Mouse (Mus musculus) CH12.LX (cell line): ENCODE results near the gene Hoxd3. TPM values are rescaled to one million over a fixed set of nuclear protein-coding genes. Genes with fewer than 3 reads are reported as not detected.

Experiments
- DNase-seq: peaks from one replicate; pipeline ENCODE4 v3.0.0-alpha.2; 2013; ENCODE audit errors: extremely low read depth
- H3K27ac ChIP-seq: 2 replicates; pipeline ENCODE4 v1.5.1; 2012; ENCODE audit warnings: low read depth, mild to moderate bottlenecking, control low read depth, moderate library complexity; ENCODE audit not compliant: insufficient read depth
- H3K27me3 ChIP-seq: replicated peaks from 2 replicates; pipeline ENCODE3; 2012; ENCODE audit warnings: inconsistent platforms
- H3K36me3 ChIP-seq, 2 experiments: replicated peaks in 1 of 2; 2 replicates each; pipeline versions ENCODE3 to v1.6.1; 2012; ENCODE audit warnings: inconsistent platforms in 1 of 2, low read length in 1 of 2, mild to moderate bottlenecking in 1 of 2, mixed read lengths in 1 of 2, moderate library complexity in 1 of 2; ENCODE audit not compliant: control insufficient read depth in 1 of 2, insufficient read depth in 1 of 2
- H3K4me1 ChIP-seq, 2 experiments: 2 replicates each; pipeline ENCODE4 v1.6.1; 2012; ENCODE audit warnings: inconsistent platforms in 1 of 2, moderate library complexity in 1 of 2; ENCODE audit not compliant: insufficient read depth in 2 of 2, control insufficient read depth in 1 of 2
- H3K4me2 ChIP-seq: 2 replicates; pipeline ENCODE4 v1.6.1; 2012; ENCODE audit warnings: low read depth, mild to moderate bottlenecking, control low read depth; ENCODE audit not compliant: poor library complexity, insufficient read depth, severe bottlenecking
- H3K4me3 ChIP-seq, 3 experiments: fragments of 150-350 bp in 1 of 3; sonication (generic) in 1 of 3; replicated peaks in 1 of 3; 2 replicates each; pipeline versions ENCODE3 to v1.5.1; 2011 to 2012; ENCODE audit warnings: low read depth in 2 of 3, low read length in 2 of 3, mild to moderate bottlenecking in 2 of 3, moderate library complexity in 2 of 3, control low read depth in 1 of 3, improper control_type of control experiment in 1 of 3, inconsistent platforms in 1 of 3, mixed read lengths in 1 of 3; ENCODE audit not compliant: poor library complexity in 1 of 3
- H3K79me2 ChIP-seq: replicated peaks from 2 replicates; pipeline ENCODE4 v1.6.1; 2012; ENCODE audit warnings: mild to moderate bottlenecking, moderate library complexity; ENCODE audit not compliant: control insufficient read depth, poor library complexity, insufficient read depth, severe bottlenecking; ENCODE audit errors: extremely low read depth
- H3K9ac ChIP-seq: 2 replicates; pipeline ENCODE4 v1.6.1; 2012; ENCODE audit warnings: low read depth, mild to moderate bottlenecking, control low read depth, moderate library complexity; ENCODE audit not compliant: insufficient read depth
- H3K9me3 ChIP-seq: replicated peaks from 2 replicates; pipeline ENCODE3; 2012; ENCODE audit warnings: low read length, inconsistent platforms, mixed read lengths
- BHLHE40 ChIP-seq: IDR thresholded peaks from 2 replicates; pipeline ENCODE4 v1.6.1; 2011; ENCODE audit warnings: mild to moderate bottlenecking, low read depth, low read length, improper control_type of control experiment
- CHD1 ChIP-seq: IDR thresholded peaks from 2 replicates; pipeline ENCODE4 v1.6.1; 2012; ENCODE audit warnings: low read depth, low read length, improper control_type of control experiment, inconsistent platforms
- CTCF ChIP-seq, 2 experiments: IDR thresholded peaks in 1 of 2; conservative IDR thresholded peaks in 1 of 2; 2 replicates each; pipeline ENCODE4 v1.5.1; 2011 to 2012; ENCODE audit warnings: low read depth in 2 of 2, low read length in 2 of 2, improper control_type of control experiment in 1 of 2, inconsistent platforms in 1 of 2, mild to moderate bottlenecking in 1 of 2, moderate library complexity in 1 of 2
- ETS1 ChIP-seq: conservative IDR thresholded peaks from 2 replicates; pipeline ENCODE4 v1.6.1; 2012; ENCODE audit warnings: low read depth, mild to moderate bottlenecking, inconsistent platforms, low read length, improper control_type of control experiment, moderate library complexity
- IRF4 ChIP-seq: IDR thresholded peaks from 2 replicates; pipeline ENCODE4 v1.6.1; 2014; ENCODE audit warnings: low read depth, mild to moderate bottlenecking, inconsistent platforms, low read length, improper control_type of control experiment
- KAT2A ChIP-seq: IDR thresholded peaks from 2 replicates; pipeline ENCODE4 v1.6.1; 2012; ENCODE audit warnings: low read length, improper control_type of control experiment, inconsistent platforms; ENCODE audit not compliant: insufficient replicate concordance
- MAX ChIP-seq: IDR thresholded peaks from 2 replicates; pipeline ENCODE4 v1.6.1; 2011; ENCODE audit warnings: low read length, improper control_type of control experiment
- MAZ ChIP-seq: IDR thresholded peaks from 2 replicates; pipeline ENCODE4 v1.6.1; 2012; ENCODE audit warnings: low read depth, mild to moderate bottlenecking, inconsistent platforms, low read length, improper control_type of control experiment, moderate library complexity
- MEF2A ChIP-seq: IDR thresholded peaks from 2 replicates; pipeline ENCODE4 v1.6.1; 2014; ENCODE audit warnings: low read depth, mild to moderate bottlenecking, inconsistent platforms, low read length, improper control_type of control experiment, borderline replicate concordance
- MXI1 ChIP-seq: IDR thresholded peaks from 2 replicates; pipeline ENCODE4 v1.6.1; 2011; ENCODE audit warnings: mild to moderate bottlenecking, low read depth, low read length, improper control_type of control experiment
- NELFE ChIP-seq: IDR thresholded peaks from 2 replicates; pipeline ENCODE4 v1.6.1; 2011; ENCODE audit warnings: low read depth, low read length, improper control_type of control experiment
- NRF1 ChIP-seq: IDR thresholded peaks from 2 replicates; pipeline ENCODE4 v1.6.1; 2014; ENCODE audit warnings: low read depth, mild to moderate bottlenecking, inconsistent platforms, low read length, improper control_type of control experiment, moderate library complexity
- RAD21 ChIP-seq: IDR thresholded peaks from 2 replicates; pipeline ENCODE4 v1.6.1; 2011; ENCODE audit warnings: low read depth, mild to moderate bottlenecking, low read length, improper control_type of control experiment, moderate library complexity
- SMC3 ChIP-seq: IDR thresholded peaks from 2 replicates; pipeline ENCODE4 v1.6.1; 2011; ENCODE audit warnings: low read depth, low read length, improper control_type of control experiment
- TBP ChIP-seq: conservative IDR thresholded peaks from 2 replicates; pipeline ENCODE4 v1.6.1; 2011; ENCODE audit warnings: low read depth, low read length, improper control_type of control experiment
- ZC3H11A ChIP-seq: IDR thresholded peaks from 2 replicates; pipeline ENCODE4 v1.6.1; 2012; ENCODE audit warnings: low read depth, mild to moderate bottlenecking, inconsistent platforms, low read length, improper control_type of control experiment
- ZMIZ1 ChIP-seq: IDR thresholded peaks from 2 replicates; pipeline ENCODE4 v1.6.1; 2012; ENCODE audit warnings: low read depth, mild to moderate bottlenecking, inconsistent platforms, low read length, improper control_type of control experiment
- ZNF384 ChIP-seq: IDR thresholded peaks from 2 replicates; pipeline ENCODE4 v1.6.1; 2012; ENCODE audit warnings: low read depth, low read length, improper control_type of control experiment, inconsistent platforms
- dilution Hi-C: fragments of 300-500 bp; cut with MboI; formaldehyde crosslinking; loops from 2 replicates; pipeline ENCODE4 v1.14.3; 2020; ENCODE audit warnings: low sequenced_read_pairs; ENCODE audit not compliant: extremely low pct_unique_long_range_greater_than_20kb, extremely low pct_ligation_motif_present
- in situ Hi-C: fragments of 300-500 bp; cut with MboI; formaldehyde crosslinking; loops from 3 replicates; pipeline ENCODE4 v1.14.3; 2019; ENCODE audit warnings: low sequenced_read_pairs, low pct_ligation_motif_present, low pct_unique_long_range_greater_than_20kb, mixed read lengths
- polyA plus RNA-seq: library from polyadenylated mRNA; unstranded; fragments of >175 nt; gene quantifications from 2 replicates; pipeline ENCODE4 v1.2.1, GENCODE M21; 2012; ENCODE audit warnings: low read depth; ENCODE audit not compliant: insufficient read length
- total RNA-seq, 2 experiments: library from RNA; depleted of rRNA; stranded (reverse); fragments of 300-350 nt in 1 of 2; fragments of >200 nt in 1 of 2; gene quantifications; 2 replicates each; pipeline ENCODE4 v1.2.3; 2012 to 2014

Hoxd3 gene
- total and polyA plus RNA-seq, 3 experiments = 0.12 to 1.1 TPM; not detected in 1

- Histone ChIP-seq H3K4me1 (0 out of 4 replicates have a peak, but pooled peaks cover 0 to 5% of the 10 kb centered on the region in 2 experiments), H3K4me3 (peak overlapping the region in 2 of 3 experiments; percentile 36 to 41), H3K4me2 (peak overlapping the region; percentile 98)
- TF ChIP-seq ETS1 (no peak), ZC3H11A (no peak), MAZ (peak; percentile 59; the same call in 1 of the 2 replicates), SMC3 (peak; percentile 72), IRF4 (peak; percentile 43; the same call in 1 of the 2 replicates), CTCF (conservative IDR thresholded peaks at IDR 0.05 in 1 of 2, IDR thresholded peaks at IDR 0.05 in 1 of 2; ENCODE audit: low read depth in 2 of 2, low read length in 2 of 2) (peak in 1 of 2 experiments; percentile 78; a peak in 2 of 4 replicates), ZMIZ1 (no peak), BHLHE40 (peak; percentile 38; the same call in 1 of the 2 replicates), RAD21 (peak; percentile 73), MAX (no peak), NELFE (peak; percentile 34; the same call in 1 of the 2 replicates), KAT2A (no peak), NRF1 (no peak)
- TF ChIP-seq, all 38 proteins: peak for 7
- in situ Hi-C loops = loop anchor here (25.0 kb wide), 1 partner anchor 1085 kb away; the partner anchor contains the start of gene Chrna1
- dilution Hi-C loops = no loop called here
- H3K27ac ChIP-seq = no peak overlapping the region
- H3K9me3 ChIP-seq = peaks cover 9% of the 10 kb centered on the region
- no peaks in the 10 kb centered on the region for H3K79me2 ChIP-seq
- no peaks in the 10 kb centered on the region for H3K36me3 ChIP-seq
- H3K9ac ChIP-seq = peak overlapping the region; percentile 43
- DNase-seq = peak; percentile 45
- H3K27me3 ChIP-seq = no peaks in the 10 kb centered on the region
Observed at GRCm38 (mm10) chr2:74672481-74673362, 39.0 kb upstream of the Hoxd3 start.

GRCm38 (mm10) chr2:74673835-74674425 is 37.8 kb upstream of the Hoxd3 start:
- TF ChIP-seq ETS1 (no peak), MEF2A (no peak), NRF1 (no peak), MXI1 (no peak), MAX (no peak), MAZ (no peak), TBP (no peak), CHD1 (no peak), ZNF384 (no peak), CTCF (conservative IDR thresholded peaks at IDR 0.05 in 1 of 2, IDR thresholded peaks at IDR 0.05 in 1 of 2; ENCODE audit: low read depth in 2 of 2, low read length in 2 of 2) (no peak)
- H3K4me3 ChIP-seq = no peak overlapping the region
- DNase-seq = no peak
- no peaks in the 10 kb centered on the region for H3K9me3 ChIP-seq
- H3K27me3 ChIP-seq = no peaks in the 10 kb centered on the region
- no peaks in the 10 kb centered on the region for H3K79me2 ChIP-seq
- H3K9ac ChIP-seq = no peak overlapping the region
- dilution Hi-C loops = no loop called here
- no peak overlapping the region for H3K27ac ChIP-seq
- in situ Hi-C loops = loop anchor here (25.0 kb wide), 1 partner anchor 1087 kb away; the partner anchor contains the start of gene Chrna1
- H3K36me3 ChIP-seq = no peaks in the 10 kb centered on the region
- H3K4me1 ChIP-seq = 0 out of 4 replicates have a peak, but pooled peaks cover 0 to 5% of the 10 kb centered on the region in 2 experiments
- H3K4me2 ChIP-seq = no peak overlapping the region
